Mouse (Mus musculus) lung, adult 2 months (tissue): ENCODE results near the gene Hyal2. TPM values are rescaled to one million over a fixed set of nuclear protein-coding genes. Genes with fewer than 3 reads are reported as not detected.

Experiments used
- DNase-seq: peaks from one replicate; pipeline ENCODE4 v3.0.0; 2022
- H3K4me1 ChIP-seq: fragments of 200-500 bp; 2 replicates; pipeline ENCODE4 v1.6.1; 2011; ENCODE audit warnings: low read length; ENCODE audit not compliant: control insufficient read depth, insufficient read depth
- H3K4me3 ChIP-seq: fragments of 200-500 bp; replicated peaks from 2 replicates; pipeline ENCODE3; 2011; ENCODE audit warnings: low read depth, mild to moderate bottlenecking, control low read depth, low read length; ENCODE audit errors: extremely low read depth
- CTCF ChIP-seq: fragments of 200-500 bp; IDR thresholded peaks from 2 replicates; pipeline ENCODE4 v1.5.1; 2011; ENCODE audit warnings: mild to moderate bottlenecking, low read length, control low read depth; ENCODE audit not compliant: insufficient read depth
- POLR2A ChIP-seq: fragments of 200-500 bp; IDR thresholded peaks from 2 replicates; pipeline ENCODE4 v1.6.1; 2011; ENCODE audit warnings: low read depth, mild to moderate bottlenecking, control low read depth, low read length, borderline replicate concordance; ENCODE audit errors: extremely low read depth
- WGBS: fragments of 180-500 bp; shearing (Covaris S2); methylation state at CpG from one replicate; pipeline ENCODE4 v1.1.7; 2018; 5-methylcytosine and 5-hydroxymethylcytosine counted together
- polyA plus RNA-seq: library from polyadenylated mRNA; depleted of rRNA; stranded (reverse); fragments of >200 nt; gene quantifications from 2 replicates; pipeline ENCODE4 v1.2.3, GENCODE M21; 2012

Gene Hyal2
- polyA plus RNA-seq, 1 experiment: 235 TPM

DNA sequence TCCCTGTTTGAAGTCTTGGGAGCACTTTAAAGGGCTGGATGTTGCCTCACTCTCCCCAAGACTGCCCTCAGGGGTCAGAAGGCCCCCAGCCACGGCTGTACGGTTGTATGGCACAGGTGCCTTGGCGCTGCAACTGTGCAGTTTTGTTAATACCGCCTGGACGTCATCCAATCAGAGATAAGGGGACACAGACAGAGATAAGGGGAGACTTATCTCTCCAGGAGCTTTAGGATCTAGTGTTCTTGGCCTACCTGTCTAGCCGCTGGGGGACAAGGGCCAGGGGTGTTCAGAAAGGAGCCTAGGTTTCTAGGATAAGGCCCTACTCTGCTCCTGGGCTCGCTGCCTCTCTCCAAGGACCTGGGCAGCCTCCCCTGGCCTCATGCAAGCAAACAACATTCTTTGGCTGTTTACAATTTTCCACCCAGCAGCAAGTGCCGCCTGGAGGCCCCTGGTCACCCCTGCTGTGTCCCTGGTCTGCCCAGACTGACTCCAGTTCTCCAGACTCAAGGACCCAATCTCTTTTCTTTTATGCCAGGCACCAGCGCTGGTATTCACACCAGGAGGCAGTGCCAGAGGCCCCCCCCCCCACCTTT lies 40.0 kb downstream of the Hyal2 start:
- 0 out of 2 replicates have a peak, but pooled peaks have one; percentile 14 for TF ChIP-seq POLR2A
- no peak for TF ChIP-seq CTCF
- 40% methylated on average over 9 of the region's 9 CpGs for WGBS
- Histone ChIP-seq H3K4me3 (no peak overlapping the region), H3K4me1 (peaks cover 22% of the 10 kb centered on the region)
- peak; percentile 52 for DNase-seq

DNA sequence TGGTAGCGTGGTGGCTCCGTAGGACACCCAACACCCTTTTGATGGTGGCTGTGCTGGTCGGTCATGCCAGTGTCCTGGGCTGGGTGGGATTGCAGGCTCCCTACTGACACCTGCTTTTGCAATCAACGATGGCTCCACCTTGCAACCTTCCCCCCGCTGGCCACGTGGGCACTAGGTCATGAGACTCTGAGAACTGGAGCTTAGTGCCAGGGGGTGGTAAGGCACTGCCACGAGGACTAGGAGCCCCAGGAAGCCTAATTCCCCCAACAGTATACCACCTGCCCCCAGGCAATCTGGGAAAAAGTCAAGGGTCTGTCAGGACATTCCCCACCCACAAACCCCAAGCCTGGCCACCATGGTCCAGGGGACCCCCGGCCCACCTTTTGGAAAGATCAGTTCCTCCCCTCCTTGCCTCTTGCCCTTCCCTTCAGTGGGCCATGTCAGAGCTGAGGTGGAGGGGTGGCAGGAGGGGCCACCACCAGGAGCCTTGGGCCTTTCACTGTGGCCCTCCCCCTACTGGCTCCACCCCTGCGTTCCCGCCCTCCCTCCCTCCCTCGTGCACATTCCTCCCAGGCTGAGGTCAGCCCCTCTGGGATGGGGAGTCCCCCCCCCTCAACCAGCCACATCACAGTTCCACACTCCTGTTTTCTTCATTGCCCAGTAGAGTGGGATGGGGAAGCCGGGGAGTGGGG lies 41.1 kb downstream of the Hyal2 start, which contains the start of gene Sema3b:
TSS of gene Sema3b (minus strand) at position 489 of the 692 bp plus-strand sequence.
- Histone ChIP-seq H3K4me1 (peaks cover 22% of the 10 kb centered on the region), H3K4me3 (no peak within 1 kb of the TSS)
- no peak for DNase-seq
- TF ChIP-seq CTCF: no peak
- TF ChIP-seq POLR2A: peak; percentile 36; the same call in 1 of the 2 replicates
- 43% methylated on average over 11 of the region's 12 CpGs for WGBS

DNA sequence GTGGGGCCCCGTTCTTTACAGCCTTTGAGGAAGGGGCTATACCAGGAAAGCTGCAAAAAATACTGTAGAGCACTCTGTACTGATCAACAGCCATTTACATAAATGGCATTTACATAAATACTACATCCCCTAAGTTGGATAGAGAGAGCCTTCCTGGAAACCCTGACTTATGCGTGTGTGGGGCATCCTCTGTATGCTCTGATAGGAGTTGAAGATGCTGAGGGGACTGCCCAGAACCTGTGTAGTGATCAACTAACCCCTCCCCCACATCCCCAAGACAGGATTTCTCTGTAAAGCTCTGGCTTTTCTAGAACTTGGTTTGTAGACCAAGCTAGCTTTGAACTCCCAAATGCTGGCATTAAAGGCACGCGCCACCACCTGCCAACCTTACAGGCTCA lies 41.7 kb downstream of the Hyal2 start:
- TF ChIP-seq POLR2A (no peak), CTCF (no peak)
- no peak overlapping the region for H3K4me3 ChIP-seq
- H3K4me1 ChIP-seq: peaks cover 22% of the 10 kb centered on the region
- DNase-seq: no peak
- WGBS: 69% methylated on average over 4 of the region's 4 CpGs

DNA sequence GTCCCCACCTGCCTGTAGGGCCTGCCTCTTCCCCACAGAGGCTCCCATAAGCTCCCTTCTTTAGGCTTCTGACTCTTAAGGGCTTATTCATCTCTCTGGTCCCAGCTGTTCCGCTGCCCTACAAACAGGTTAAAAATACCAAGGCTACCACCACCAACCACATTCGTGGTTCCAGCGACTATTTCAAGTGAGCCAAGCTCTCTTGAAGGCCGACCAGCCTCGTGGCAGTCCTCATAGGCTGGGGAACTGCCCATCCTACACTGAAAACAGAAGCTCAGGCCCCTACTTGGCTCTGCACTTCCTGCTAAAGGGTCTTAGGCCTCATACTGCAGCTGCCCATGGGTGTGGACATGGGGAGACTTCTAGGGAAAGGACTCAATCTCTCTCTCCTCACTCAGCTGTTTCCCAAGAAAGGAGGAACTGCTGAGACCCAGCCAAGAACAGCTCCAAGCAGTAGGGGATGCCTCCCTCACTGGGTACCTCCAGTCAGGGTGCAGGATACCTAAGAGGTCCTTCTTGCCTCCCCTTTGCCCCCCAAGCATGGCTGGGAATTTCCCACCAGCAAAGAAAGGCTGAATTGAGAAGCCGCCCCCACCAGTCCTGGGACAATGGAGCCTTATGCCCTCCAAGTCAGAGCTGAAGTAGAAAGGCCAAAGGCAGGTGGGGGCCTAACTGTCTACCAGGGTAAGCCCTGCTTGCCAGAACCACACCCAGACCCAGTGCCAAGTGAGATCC lies 43.9 kb downstream of the Hyal2 start:
- Histone ChIP-seq H3K4me1 (peaks cover 18% of the 10 kb centered on the region), H3K4me3 (no peak overlapping the region)
- 39% methylated on average over 6 of the region's 6 CpGs for WGBS
- no peak for TF ChIP-seq CTCF
- TF ChIP-seq POLR2A: no peak
- DNase-seq: no peak

DNA sequence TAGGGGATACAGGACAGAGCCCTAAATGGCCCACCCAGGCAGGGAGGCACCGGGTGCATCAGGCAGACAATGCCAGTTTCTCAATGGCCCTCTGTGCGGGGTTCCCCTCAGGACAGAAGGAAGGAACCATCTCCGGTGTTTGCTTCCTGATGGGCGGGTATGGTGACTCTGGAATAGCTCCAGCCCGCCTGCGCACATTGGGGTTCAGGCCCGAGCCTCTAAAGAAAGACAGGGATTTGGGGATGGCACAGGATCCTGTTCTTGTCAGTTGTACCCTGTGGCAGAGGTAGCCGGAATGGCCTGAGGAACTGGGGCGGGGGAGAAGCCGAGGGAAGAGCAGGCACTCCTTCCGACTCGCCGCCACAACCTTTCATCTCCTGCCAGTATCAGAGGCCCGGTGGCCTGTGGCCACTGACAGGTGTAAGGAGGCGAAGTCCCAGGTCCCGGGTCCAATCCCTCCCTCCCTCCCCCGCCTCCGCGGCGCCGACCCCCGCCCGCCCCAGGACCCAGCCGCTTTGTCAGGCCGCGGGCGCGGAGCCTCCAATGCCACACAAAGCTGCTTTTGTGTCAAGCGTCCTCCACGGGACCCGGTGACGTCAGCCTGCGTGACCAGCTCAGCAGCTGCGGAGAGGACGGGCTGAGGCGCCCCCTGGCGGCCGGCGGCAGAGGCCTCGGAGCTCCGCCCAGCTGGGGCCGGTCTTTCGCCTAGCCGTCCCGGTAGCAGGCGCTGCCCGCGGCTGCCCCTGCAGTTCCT lies 44.6 kb downstream of the Hyal2 start:
- 3% methylated on average over 44 of the region's 48 CpGs for WGBS
- H3K4me1 ChIP-seq: peaks cover 18% of the 10 kb centered on the region
- H3K4me3 ChIP-seq: peak overlapping the region; percentile 27
- peak; percentile 98 for DNase-seq
- peak; percentile 83; the same call in 1 of the 2 replicates for TF ChIP-seq POLR2A
- TF ChIP-seq CTCF: peak; percentile 33; the same call in 1 of the 2 replicates

DNA sequence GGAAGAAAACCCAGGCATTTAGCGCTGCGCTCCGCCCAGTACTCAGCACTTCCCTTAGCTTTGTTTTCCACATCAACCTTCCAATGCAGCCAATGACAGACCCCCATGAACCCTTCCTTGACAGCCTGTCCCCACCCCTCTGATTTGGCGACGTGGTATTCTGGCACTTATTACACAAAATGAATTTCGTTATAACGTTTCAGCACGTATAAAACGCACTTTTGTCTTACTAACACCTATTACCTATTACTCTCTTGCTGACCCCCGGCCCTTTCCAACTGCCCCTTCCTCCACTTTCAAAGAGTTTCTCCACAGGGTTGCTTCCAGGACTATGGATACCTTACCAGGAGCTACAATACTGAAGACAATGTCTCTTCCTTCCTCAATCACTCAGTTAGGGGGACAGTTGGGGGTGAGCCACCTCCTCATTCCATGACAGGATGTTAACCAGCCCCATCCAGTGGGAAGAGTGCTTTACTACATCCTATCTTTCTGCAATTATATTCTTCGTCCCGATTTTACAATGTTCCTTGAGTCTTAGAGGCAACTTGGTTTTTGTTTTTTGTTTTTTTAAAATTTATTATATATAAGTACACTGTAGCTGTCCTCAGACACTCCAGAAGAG lies 45.3 kb downstream of the Hyal2 start:
- Histone ChIP-seq H3K4me1 (peaks cover 19% of the 10 kb centered on the region), H3K4me3 (no peak overlapping the region)
- WGBS: 3% methylated on average over 12 of the region's 12 CpGs
- DNase-seq: no peak
- TF ChIP-seq CTCF (0 out of 2 replicates have a peak, but pooled peaks have one; percentile 13), POLR2A (no peak)

DNA sequence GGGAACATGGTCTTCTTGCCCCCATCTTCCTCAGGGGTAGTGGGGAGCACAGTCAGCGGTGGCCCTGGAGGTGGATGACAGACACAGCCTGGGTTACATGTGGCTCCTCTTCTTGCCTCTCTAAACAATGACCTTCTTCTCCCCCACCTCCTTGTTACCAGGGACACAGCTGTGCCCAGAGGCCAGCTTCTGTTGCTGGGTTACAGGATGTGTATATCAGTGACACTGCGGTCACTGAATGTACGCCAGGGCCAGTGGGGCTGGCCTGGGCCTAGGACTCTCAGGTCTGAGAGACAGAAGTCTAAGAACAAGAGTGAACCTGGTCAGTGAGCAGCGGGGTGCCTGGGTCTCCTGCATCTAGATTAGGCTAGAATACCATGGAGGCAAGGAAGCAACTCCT lies 47.3 kb downstream of the Hyal2 start:
- 69% methylated on average over 4 of the region's 4 CpGs for WGBS
- no peak for DNase-seq
- TF ChIP-seq POLR2A (no peak), CTCF (no peak)
- Histone ChIP-seq H3K4me1 (peaks cover 27% of the 10 kb centered on the region), H3K4me3 (no peak overlapping the region)

DNA sequence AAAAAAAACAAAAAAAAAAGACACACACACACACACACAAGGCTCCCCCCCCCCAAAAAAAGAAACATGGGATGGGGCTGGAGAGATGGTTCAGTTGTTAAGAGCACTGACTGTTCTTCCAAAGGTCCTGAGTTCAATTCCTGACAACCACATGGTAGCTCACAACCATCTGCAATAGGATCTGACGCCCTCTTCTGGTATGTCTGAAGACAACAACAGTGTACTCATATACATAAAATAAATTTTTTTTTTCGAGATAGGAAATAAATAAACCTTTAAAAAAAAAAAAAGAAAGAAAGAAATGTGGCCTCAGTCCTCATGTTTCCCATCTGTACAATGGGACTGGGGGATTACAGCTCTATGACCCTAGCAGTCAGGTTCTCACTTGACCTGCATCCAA lies 49.7 kb downstream of the Hyal2 start:
- Histone ChIP-seq H3K4me3 (no peak overlapping the region), H3K4me1 (peaks cover 19% of the 10 kb centered on the region)
- TF ChIP-seq POLR2A (no peak), CTCF (no peak)
- 63% methylated on average over 2 of the region's 2 CpGs for WGBS
- no peak for DNase-seq

DNA sequence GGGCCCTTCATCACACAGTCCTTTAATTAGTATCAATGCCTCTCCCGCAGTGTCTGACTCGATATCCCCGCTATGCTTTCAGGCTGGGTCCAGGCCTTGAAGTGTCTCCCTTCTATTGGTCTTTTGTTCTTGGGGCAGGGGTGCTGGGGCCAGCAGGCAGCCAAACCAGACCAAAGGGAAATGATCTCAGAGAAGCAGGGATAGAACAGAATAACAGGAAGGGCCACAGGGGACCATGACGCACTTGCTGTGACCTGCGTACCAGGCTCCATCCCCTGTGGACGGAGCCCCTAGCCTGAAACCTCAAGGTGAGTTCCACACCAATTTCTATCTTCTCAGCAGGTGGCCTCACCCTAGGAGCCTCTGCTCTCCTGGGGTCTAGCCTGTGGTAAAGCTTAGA lies 50.4 kb downstream of the Hyal2 start:
- no peak for DNase-seq
- 51% methylated on average over 6 of the region's 6 CpGs for WGBS
- H3K4me1 ChIP-seq: peaks cover 19% of the 10 kb centered on the region
- no peak for TF ChIP-seq POLR2A
- TF ChIP-seq CTCF: no peak
- no peak overlapping the region for H3K4me3 ChIP-seq
